Mouse (Mus musculus): ENCODE results near the gene Nova2. TPM values are rescaled to one million over a fixed set of nuclear protein-coding genes. Genes with fewer than 3 reads are reported as not detected.

Nova2 gene
- polyA plus RNA-seq, 1 experiment from 2014 or later = 9.7 TPM

DNA sequence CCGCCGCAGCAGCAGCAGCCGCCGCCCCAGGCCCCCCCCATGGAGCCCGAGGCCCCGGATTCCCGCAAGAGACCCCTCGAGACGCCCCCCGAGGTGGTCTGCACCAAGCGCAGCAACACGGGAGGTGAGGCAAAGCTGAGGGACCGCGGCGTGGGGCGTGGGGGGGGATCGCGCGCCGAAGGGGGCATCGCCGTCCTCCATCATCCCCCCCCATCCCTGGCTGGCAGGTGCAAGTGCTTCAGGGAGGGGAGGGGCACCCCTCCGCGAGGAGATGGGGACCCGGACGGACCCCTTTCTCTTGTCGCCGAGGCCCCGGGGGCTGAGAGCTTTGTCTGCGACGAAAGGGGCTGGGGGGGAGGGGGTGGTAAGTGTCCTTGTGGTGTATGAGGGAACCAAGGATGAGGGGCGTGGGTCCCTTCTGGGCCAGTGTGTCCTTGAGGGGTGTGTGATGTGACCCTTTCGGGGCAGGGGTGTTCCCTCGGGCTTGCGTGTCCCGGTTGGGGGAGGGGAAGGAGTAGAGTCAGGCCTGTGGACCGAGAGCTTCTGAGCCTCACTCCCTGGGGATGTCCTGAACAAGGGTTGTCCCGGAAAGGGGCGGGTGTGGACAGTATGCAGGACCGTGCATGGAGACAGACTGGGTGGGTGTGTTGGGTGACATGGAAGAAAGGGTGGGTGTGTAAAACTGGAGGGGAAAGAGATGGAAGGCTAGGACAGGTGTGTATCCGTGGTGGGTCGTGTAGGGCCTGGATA, 528 bp downstream of the Nova2 start:
- Histone ChIP-seq H3K36me3 (no peaks in the 10 kb centered on the region), H3K9ac (peak overlapping the region; percentile 100), H3K4me2 (peak overlapping the region; percentile 77), H3K4me1 (replicated peaks) (peaks cover 86% of the 10 kb centered on the region), H3K27me3 (no peaks in the 10 kb centered on the region), H3K4me3 (peak overlapping the region; percentile 96), H3K27ac (replicated peaks) (peak overlapping the region; percentile 96), H3K9me3 (no peaks in the 10 kb centered on the region)
- under 1% methylated on average over 35 of the region's 42 CpGs for WGBS
- ATAC-seq (ENCODE audit: low read depth) = peak; percentile 32

- Histone ChIP-seq H3K4me3 (peak overlapping the region; percentile 96), H3K27me3 (no peaks in the 10 kb centered on the region), H3K27ac (replicated peaks) (peak overlapping the region; percentile 96), H3K4me2 (peak overlapping the region; percentile 77), H3K36me3 (no peaks in the 10 kb centered on the region), H3K9ac (peak overlapping the region; percentile 100), H3K4me1 (replicated peaks) (peaks cover 87% of the 10 kb centered on the region), H3K9me3 (no peaks in the 10 kb centered on the region)
- ATAC-seq (ENCODE audit: low read depth) = peak; percentile 5; the same call in 1 of the 2 replicates
- 43% methylated on average over 6 of the region's 6 CpGs for WGBS
These were observed 1.2 kb downstream of the Nova2 start for GRCm38 (mm10) chr7:18926911-18927310.

- H3K9me3 ChIP-seq = no peaks in the 10 kb centered on the region
- no peaks in the 10 kb centered on the region for H3K27me3 ChIP-seq
- H3K36me3 ChIP-seq = no peaks in the 10 kb centered on the region
- peak overlapping the region; percentile 77 for H3K4me2 ChIP-seq
- no peak for ATAC-seq (ENCODE audit: low read depth)
- H3K4me1 ChIP-seq (replicated peaks) = peaks cover 87% of the 10 kb centered on the region
- peak overlapping the region; percentile 96 for H3K27ac ChIP-seq (replicated peaks)
- H3K4me3 ChIP-seq = peak overlapping the region; percentile 96
- WGBS = 39% methylated on average over 3 of the region's 3 CpGs
- peak overlapping the region; percentile 100 for H3K9ac ChIP-seq
These were observed 2.1 kb downstream of the Nova2 start for GRCm38 (mm10) chr7:18927759-18928158.

- peak; percentile 71 for ATAC-seq (ENCODE audit: low read depth)
- Histone ChIP-seq H3K4me2 (peak overlapping the region; percentile 40), H3K27ac (replicated peaks) (peak overlapping the region; percentile 88), H3K36me3 (peaks cover 39% of the 10 kb centered on the region), H3K4me3 (no peak overlapping the region), H3K9ac (peak overlapping the region; percentile 49; the same call in 1 of the 2 replicates), H3K9me3 (no peaks in the 10 kb centered on the region), H3K27me3 (no peaks in the 10 kb centered on the region), H3K4me1 (replicated peaks) (peaks cover 61% of the 10 kb centered on the region)
- WGBS = 11% methylated on average over 1 of the region's 1 CpGs
These were observed 16.7 kb downstream of the Nova2 start for GRCm38 (mm10) chr7:18942376-18942775.

- no peak overlapping the region; the same call in 1 of the 2 replicates for H3K4me2 ChIP-seq
- peak; percentile 27; the same call in 1 of the 2 replicates for ATAC-seq (ENCODE audit: low read depth)
- H3K9me3 ChIP-seq = no peaks in the 10 kb centered on the region
- H3K36me3 ChIP-seq = peaks cover 43% of the 10 kb centered on the region
- no peak overlapping the region for H3K4me3 ChIP-seq
- 27% methylated on average over 9 of the region's 9 CpGs for WGBS
- peaks cover 63% of the 10 kb centered on the region for H3K4me1 ChIP-seq (replicated peaks)
- H3K9ac ChIP-seq = no peak overlapping the region
- peak overlapping the region; percentile 88 for H3K27ac ChIP-seq (replicated peaks)
- H3K27me3 ChIP-seq = no peaks in the 10 kb centered on the region
These were observed 17.1 kb downstream of the Nova2 start for GRCm38 (mm10) chr7:18942815-18943214.

DNA sequence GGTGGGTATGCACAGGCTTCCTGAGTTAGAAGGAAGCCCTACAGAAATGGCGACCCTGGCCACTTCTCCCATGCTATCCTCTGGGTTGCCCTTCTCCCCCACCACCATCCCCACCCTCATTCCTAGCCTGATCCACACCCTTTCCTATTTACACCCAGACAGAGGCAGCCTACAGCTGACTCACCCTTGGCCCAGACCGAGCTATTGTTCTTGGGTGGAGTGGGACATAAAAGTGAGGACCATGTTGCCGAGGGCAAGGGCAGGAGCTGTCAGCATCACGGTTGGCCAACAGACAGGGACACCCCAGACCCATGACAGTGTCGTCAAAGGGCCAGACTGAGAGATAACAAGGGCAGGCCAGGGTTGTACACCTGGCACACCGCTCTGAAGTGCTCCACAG, 22.5 kb downstream of the Nova2 start:
- peaks cover 62% of the 10 kb centered on the region for H3K36me3 ChIP-seq
- peak overlapping the region; percentile 93 for H3K27ac ChIP-seq (replicated peaks)
- no peak for ATAC-seq (ENCODE audit: low read depth)
- peaks cover 56% of the 10 kb centered on the region for H3K4me1 ChIP-seq (replicated peaks)
- H3K4me2 ChIP-seq = no peak overlapping the region
- no peaks in the 10 kb centered on the region for H3K27me3 ChIP-seq
- H3K9ac ChIP-seq = peak overlapping the region; percentile 49
- 30% methylated on average over 6 of the region's 6 CpGs for WGBS
- H3K9me3 ChIP-seq = no peaks in the 10 kb centered on the region
- H3K4me3 ChIP-seq = no peak overlapping the region

- Histone ChIP-seq H3K36me3 (peaks cover 68% of the 10 kb centered on the region), H3K4me1 (replicated peaks) (peaks cover 49% of the 10 kb centered on the region), H3K9ac (peak overlapping the region; percentile 51), H3K27ac (replicated peaks) (peak overlapping the region; percentile 93), H3K9me3 (no peaks in the 10 kb centered on the region), H3K4me2 (peak overlapping the region; percentile 26), H3K27me3 (no peaks in the 10 kb centered on the region), H3K4me3 (no peak overlapping the region)
- 13% methylated on average over 12 of the region's 12 CpGs for WGBS
- peak; percentile 92 for ATAC-seq (ENCODE audit: low read depth)
These were observed 24.3 kb downstream of the Nova2 start for GRCm38 (mm10) chr7:18949781-18950522.

GRCm38 (mm10) chr7:18950523-18951315, 25.0 kb downstream of the Nova2 start:
- Histone ChIP-seq H3K27me3 (no peaks in the 10 kb centered on the region), H3K4me1 (replicated peaks) (peaks cover 49% of the 10 kb centered on the region), H3K36me3 (peaks cover 67% of the 10 kb centered on the region), H3K4me2 (peak overlapping the region; percentile 26), H3K4me3 (no peak overlapping the region), H3K9me3 (no peaks in the 10 kb centered on the region), H3K27ac (replicated peaks) (peak overlapping the region; percentile 93), H3K9ac (peak overlapping the region; percentile 51)
- 17% methylated on average over 18 of the region's 18 CpGs for WGBS
- peak; percentile 17; the same call in 1 of the 2 replicates for ATAC-seq (ENCODE audit: low read depth)

DNA sequence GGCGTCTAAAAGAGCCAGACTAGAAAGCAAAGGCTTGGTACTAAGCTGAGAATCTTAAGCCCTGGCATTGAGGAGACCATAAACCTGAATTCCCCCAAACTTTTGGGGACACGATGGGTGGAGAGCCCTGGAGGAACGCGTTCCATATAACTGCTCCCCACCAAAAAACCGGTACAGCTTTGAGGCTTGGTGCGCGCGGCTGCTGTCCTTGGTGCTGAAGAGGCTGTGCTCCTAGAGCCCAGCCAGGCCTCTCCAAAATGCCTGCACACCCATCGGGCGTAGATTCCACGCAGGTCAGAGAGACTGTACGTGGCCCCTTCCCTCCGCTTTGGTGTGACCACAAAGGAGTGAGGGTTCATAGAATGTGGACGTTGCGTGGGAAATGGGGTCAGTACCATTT, 25.7 kb downstream of the Nova2 start:
- Histone ChIP-seq H3K9ac (0 out of 2 replicates have a peak overlapping the region, but pooled peaks have one; percentile 27), H3K9me3 (no peaks in the 10 kb centered on the region), H3K36me3 (peaks cover 71% of the 10 kb centered on the region), H3K4me1 (replicated peaks) (peaks cover 55% of the 10 kb centered on the region), H3K4me2 (peak overlapping the region; percentile 26), H3K27ac (replicated peaks) (peak overlapping the region; percentile 93), H3K27me3 (no peaks in the 10 kb centered on the region), H3K4me3 (no peak overlapping the region)
- no peak for ATAC-seq (ENCODE audit: low read depth)
- WGBS = 19% methylated on average over 15 of the region's 15 CpGs

- H3K4me1 ChIP-seq (replicated peaks) = peaks cover 66% of the 10 kb centered on the region
These were observed 32.1 kb downstream of the Nova2 start for GRCm38 (mm10) chr7:18957569-18958383.

GRCm38 (mm10) chr7:18958384-18958766, 32.7 kb downstream of the Nova2 start:
- WGBS = 5% methylated on average over 20 of the region's 21 CpGs
- Histone ChIP-seq H3K9me3 (no peaks in the 10 kb centered on the region), H3K27ac (replicated peaks) (peak overlapping the region; percentile 80), H3K4me3 (peak overlapping the region; percentile 38), H3K36me3 (peaks cover 52% of the 10 kb centered on the region), H3K27me3 (peaks cover 6% of the 10 kb centered on the region), H3K4me1 (replicated peaks) (peaks cover 72% of the 10 kb centered on the region), H3K4me2 (peak overlapping the region; percentile 61), H3K9ac (peak overlapping the region; percentile 65)
- ATAC-seq (ENCODE audit: low read depth) = no peak

More at GRCm38 (mm10) chr7:18957569-18958383, 32.1 kb downstream of the Nova2 start:
- Histone ChIP-seq H3K27ac (replicated peaks) (peak overlapping the region; percentile 80), H3K9ac (peak overlapping the region; percentile 65), H3K4me3 (peak overlapping the region; percentile 38), H3K27me3 (peaks cover 5% of the 10 kb centered on the region), H3K9me3 (no peaks in the 10 kb centered on the region), H3K36me3 (peaks cover 58% of the 10 kb centered on the region), H3K4me2 (peak overlapping the region; percentile 61)
- 1% methylated on average over 95 of the region's 107 CpGs for WGBS
- peak; percentile 29 for ATAC-seq (ENCODE audit: low read depth)
